Mouse (Mus musculus) hindbrain, embryonic 15.5 days (tissue): ENCODE measurements around the gene Sgms2. TPM values are rescaled to one million over a fixed set of nuclear protein-coding genes. Genes with fewer than 3 reads are reported as not detected.

Experiments used
- ATAC-seq: fragments of 200-750 bp; cut with Nextera tagmentation; 2 replicates; pipeline ENCODE4 v1.8.0; 2017; ENCODE audit warnings: low read depth, moderate number of reproducible peaks, moderate TSS enrichment; ENCODE audit not compliant: low FRiP score
- H3K27ac ChIP-seq: fragments of 300-500 bp; sonication (generic); replicated peaks from 2 replicates; pipeline ENCODE4 v1.5.1; 2015; ENCODE audit warnings: mild to moderate bottlenecking, inconsistent platforms
- H3K27me3 ChIP-seq: fragments of 300-500 bp; sonication (generic); 2 replicates; pipeline ENCODE4 v1.6.1; 2015; ENCODE audit warnings: control low read depth, inconsistent platforms
- H3K36me3 ChIP-seq: fragments of 300-500 bp; sonication (generic); 2 replicates; pipeline ENCODE4 v1.6.1; 2015; ENCODE audit warnings: control low read depth, inconsistent platforms
- H3K4me1 ChIP-seq: fragments of 300-500 bp; sonication (generic); replicated peaks from 2 replicates; pipeline ENCODE4 v1.6.1; 2015; ENCODE audit warnings: control low read depth, inconsistent platforms
- H3K4me2 ChIP-seq: fragments of 300-500 bp; sonication (generic); 2 replicates; pipeline ENCODE4 v1.6.1; 2015; ENCODE audit warnings: moderate library complexity, mild to moderate bottlenecking, inconsistent platforms
- H3K4me3 ChIP-seq: fragments of 300-500 bp; sonication (generic); 2 replicates; pipeline ENCODE4 v1.5.1; 2015; ENCODE audit warnings: mild to moderate bottlenecking, inconsistent platforms
- H3K9ac ChIP-seq: fragments of 300-500 bp; sonication (generic); 2 replicates; pipeline ENCODE4 v1.6.1; 2015; ENCODE audit warnings: inconsistent platforms
- H3K9me3 ChIP-seq: fragments of 300-500 bp; sonication (generic); 2 replicates; pipeline ENCODE4 v1.6.1; 2016; ENCODE audit warnings: control low read depth, inconsistent platforms
- WGBS: fragments of 180-500 bp; shearing (Covaris S2); methylation state at CpG from one replicate; pipeline ENCODE4 v1.1.7; 2015; 5-methylcytosine and 5-hydroxymethylcytosine counted together
- polyA plus RNA-seq: library from polyadenylated mRNA; unstranded; fragments of >200 nt; fragmentation: Nextera tagmentation; extraction: Ambion mirVana; gene quantifications from 2 replicates; pipeline ENCODE4 v1.2.1, GENCODE M21; 2015

Sgms2 gene
- polyA plus RNA-seq, 1 experiment from 2014 or later, result 2.4 TPM

DNA sequence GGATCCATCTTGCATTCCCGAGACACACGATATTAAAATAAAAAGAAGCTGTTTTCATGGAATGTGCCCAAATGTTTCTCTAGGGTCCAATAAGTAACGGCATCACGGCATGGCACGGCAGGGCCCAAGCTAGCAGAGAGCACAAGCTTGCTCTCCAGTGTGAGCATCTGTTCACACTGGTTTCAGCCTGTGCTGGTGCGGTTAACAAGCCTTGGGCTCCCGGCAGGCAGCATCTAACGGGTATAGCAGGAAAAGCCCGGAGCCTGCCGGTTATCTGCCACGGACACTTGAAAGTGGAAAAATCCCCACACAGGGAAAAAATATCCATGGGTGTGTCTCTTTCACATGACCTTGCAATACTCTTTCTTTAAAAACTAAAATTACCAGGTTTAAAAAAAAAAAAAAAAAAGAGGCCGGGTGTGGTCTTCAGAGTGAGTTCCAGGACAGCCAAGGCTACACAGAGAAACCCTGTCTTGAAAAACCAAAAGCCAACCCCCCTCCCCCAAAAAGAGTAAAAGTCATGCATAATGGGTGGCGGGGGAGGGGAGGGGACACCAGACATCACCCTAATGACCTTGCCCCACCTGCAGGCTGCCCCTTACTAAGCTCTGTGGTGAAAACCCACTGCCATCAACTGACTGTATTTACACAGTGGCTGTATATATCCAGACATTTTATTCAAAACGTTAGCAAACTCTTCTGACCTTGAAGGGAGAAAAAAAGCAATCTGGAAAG is 169.0 kb downstream of the Sgms2 start:
- H3K9ac ChIP-seq, result no peak overlapping the region
- no peak for ATAC-seq
- no peak overlapping the region for H3K4me2 ChIP-seq
- no peak overlapping the region for H3K27ac ChIP-seq
- no peaks in the 10 kb centered on the region for H3K27me3 ChIP-seq
- 66% methylated on average over 14 of the region's 14 CpGs for WGBS
- H3K4me3 ChIP-seq, result no peak overlapping the region
- no peaks in the 10 kb centered on the region for H3K36me3 ChIP-seq
- no peaks in the 10 kb centered on the region for H3K9me3 ChIP-seq
- peaks cover 5% of the 10 kb centered on the region for H3K4me1 ChIP-seq

DNA sequence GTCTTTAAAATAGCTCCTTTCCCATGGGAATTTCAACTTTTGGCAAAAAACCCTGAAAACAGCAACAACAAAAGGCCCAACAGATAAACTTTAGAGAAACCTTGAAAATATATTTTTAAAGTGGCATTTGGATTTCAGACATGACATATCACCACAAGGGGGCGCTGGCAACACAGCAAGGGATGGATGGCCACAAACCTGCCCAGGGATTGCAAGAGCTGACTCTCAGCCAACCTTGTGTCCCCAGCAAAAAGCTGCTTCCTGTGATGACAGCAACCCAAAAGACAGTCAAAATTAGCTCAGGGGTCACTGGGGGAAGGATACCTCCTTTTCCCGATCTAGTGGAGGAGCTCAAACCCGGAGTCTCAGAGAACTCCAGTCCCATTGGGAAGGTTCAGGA is 171.0 kb downstream of the Sgms2 start:
- H3K4me2 ChIP-seq, result 0 out of 2 replicates have a peak overlapping the region, but pooled peaks have one; percentile 23
- WGBS, result 9% methylated on average over 3 of the region's 3 CpGs
- ATAC-seq, result peak; percentile 56; the same call in 1 of the 2 replicates

DNA sequence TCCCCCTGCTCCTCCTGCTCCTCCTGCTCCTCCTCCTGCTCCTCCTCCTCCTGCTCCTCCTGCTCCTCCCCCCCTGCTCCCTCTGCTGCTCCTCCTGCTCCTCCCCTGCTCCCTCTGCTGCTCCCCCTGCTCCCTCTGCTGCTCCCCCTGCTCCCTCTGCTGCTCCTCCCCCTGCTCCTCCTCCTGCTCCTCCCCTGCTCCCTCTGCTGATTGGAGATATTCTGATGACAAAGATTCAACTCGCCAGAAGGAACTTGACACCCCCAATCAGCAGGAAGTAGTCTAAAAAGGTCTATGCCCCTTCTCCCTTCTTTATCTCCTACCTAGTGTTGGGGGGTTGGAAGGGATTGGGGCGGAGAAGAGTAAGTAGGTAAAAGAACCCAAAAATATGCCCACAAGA is 173.0 kb downstream of the Sgms2 start:
- Histone ChIP-seq H3K4me2 (no peak overlapping the region), H3K9me3 (no peaks in the 10 kb centered on the region), H3K4me3 (no peak overlapping the region), H3K9ac (no peak overlapping the region), H3K27ac (no peak overlapping the region), H3K36me3 (no peaks in the 10 kb centered on the region), H3K4me1 (peaks cover 5% of the 10 kb centered on the region), H3K27me3 (no peaks in the 10 kb centered on the region)
- WGBS, result 66% methylated on average over 2 of the region's 2 CpGs
- no peak for ATAC-seq

More for the DNA sequence above, 171.0 kb downstream of the Sgms2 start:
- H3K27ac ChIP-seq, result no peak overlapping the region
- H3K9ac ChIP-seq, result no peak overlapping the region
- no peaks in the 10 kb centered on the region for H3K9me3 ChIP-seq
- H3K36me3 ChIP-seq, result no peaks in the 10 kb centered on the region
- H3K4me3 ChIP-seq, result no peak overlapping the region
- H3K4me1 ChIP-seq, result peaks cover 5% of the 10 kb centered on the region
- no peaks in the 10 kb centered on the region for H3K27me3 ChIP-seq

DNA sequence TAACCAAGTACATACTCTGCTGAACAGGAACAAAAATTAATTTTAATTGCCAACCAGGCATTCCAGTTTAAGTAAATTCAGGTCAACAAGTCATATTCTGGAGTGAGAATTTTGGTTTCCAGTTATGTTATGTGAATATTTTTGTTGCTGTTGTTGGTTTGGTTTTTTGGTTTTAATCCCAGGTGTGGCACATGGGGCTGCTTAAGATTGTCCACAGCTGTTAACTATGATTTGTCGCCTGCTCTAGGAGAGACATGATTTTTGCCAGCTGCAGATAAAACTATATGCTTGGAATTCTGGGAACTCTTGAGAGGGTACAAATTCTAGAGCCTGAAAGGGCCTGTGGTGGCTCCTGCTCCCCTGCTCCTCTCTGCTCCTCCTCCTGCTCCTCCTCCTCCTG is 174.1 kb downstream of the Sgms2 start:
- 94% methylated on average over 1 of the region's 1 CpGs for WGBS
- Histone ChIP-seq H3K4me2 (no peak overlapping the region), H3K27ac (no peak overlapping the region), H3K4me3 (no peak overlapping the region), H3K36me3 (no peaks in the 10 kb centered on the region), H3K9ac (no peak overlapping the region), H3K4me1 (peaks cover 5% of the 10 kb centered on the region), H3K27me3 (no peaks in the 10 kb centered on the region), H3K9me3 (no peaks in the 10 kb centered on the region)
- ATAC-seq, result no peak

DNA sequence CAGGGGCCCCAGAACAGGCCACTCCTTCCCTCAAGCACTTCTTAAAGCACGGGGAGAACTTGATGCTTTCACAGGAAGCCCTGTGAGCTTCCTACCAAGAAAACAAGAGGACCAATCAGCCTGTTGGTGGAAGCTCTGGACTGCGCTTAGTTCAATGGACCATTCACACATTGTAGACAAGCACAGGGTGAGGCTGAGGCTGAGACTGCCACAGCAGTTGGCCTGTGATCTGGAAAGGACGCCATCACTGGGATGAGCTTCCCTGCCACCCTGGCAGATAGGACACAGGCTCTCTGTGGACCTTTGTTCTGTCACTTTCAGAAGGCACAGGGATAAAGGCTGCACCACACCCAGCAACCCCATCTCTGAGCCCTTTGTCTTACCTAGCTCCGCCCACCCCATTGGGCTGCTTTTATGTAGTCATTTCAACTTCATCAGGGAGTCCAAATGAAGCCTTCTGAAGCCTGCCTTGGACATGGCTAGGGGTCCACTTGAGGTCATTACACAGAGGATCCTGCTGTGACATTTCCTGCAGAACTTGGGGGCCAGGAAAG is 175.2 kb downstream of the Sgms2 start:
- Histone ChIP-seq H3K27me3 (no peaks in the 10 kb centered on the region), H3K9ac (no peak overlapping the region), H3K27ac (no peak overlapping the region), H3K4me1 (peaks cover 5% of the 10 kb centered on the region), H3K4me2 (no peak overlapping the region), H3K36me3 (no peaks in the 10 kb centered on the region), H3K4me3 (no peak overlapping the region), H3K9me3 (no peaks in the 10 kb centered on the region)
- WGBS, result 34% methylated on average over 4 of the region's 4 CpGs
- no peak for ATAC-seq

DNA sequence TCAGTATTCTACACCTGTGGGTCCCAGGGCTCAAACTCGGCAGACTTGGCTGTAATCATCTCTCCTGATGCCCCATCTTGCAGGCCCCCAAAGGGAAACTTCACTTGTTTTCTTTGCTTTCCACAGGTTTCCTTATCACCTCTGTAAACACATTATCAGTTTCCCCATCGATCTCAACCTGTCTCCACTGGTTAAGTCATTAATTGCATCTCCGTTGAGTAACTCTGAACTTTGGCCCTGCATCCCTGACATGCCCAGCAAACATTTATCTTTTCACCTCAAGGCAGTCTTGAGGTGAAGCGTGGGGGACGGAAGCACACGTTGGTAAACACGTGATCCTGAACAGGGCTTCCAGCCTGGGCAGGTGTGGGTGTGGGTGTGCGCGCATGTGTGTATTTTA is 178.9 kb downstream of the Sgms2 start:
- H3K4me1 ChIP-seq, result no peaks in the 10 kb centered on the region
- H3K27me3 ChIP-seq, result no peaks in the 10 kb centered on the region
- ATAC-seq, result no peak
- H3K36me3 ChIP-seq, result no peaks in the 10 kb centered on the region
- no peak overlapping the region for H3K4me3 ChIP-seq
- H3K4me2 ChIP-seq, result no peak overlapping the region
- no peaks in the 10 kb centered on the region for H3K9me3 ChIP-seq
- WGBS, result 90% methylated on average over 9 of the region's 9 CpGs
- no peak overlapping the region for H3K27ac ChIP-seq
- no peak overlapping the region for H3K9ac ChIP-seq

DNA sequence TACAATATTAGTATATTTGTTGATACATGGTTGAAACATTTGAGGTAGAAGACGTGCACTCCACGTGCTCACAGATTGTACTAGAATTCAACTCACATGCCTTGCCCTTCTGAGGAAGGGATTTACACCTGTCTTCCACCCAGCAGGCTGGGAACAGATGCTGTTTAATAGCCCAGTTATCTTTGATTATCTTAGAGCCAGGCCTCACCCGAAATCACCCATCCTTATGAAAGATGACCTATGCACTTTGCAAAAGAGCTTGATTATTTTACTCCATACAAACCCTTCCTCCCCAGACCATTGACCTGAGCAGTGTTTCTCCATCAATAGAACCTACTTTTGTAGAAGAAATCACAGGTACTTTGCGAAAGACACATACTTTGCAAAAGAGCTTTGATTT is 180.6 kb downstream of the Sgms2 start:
- no peak for ATAC-seq
- no peaks in the 10 kb centered on the region for H3K27me3 ChIP-seq
- H3K36me3 ChIP-seq, result no peaks in the 10 kb centered on the region
- no peaks in the 10 kb centered on the region for H3K4me1 ChIP-seq
- WGBS, result 91% methylated on average over 4 of the region's 4 CpGs
- no peak overlapping the region for H3K27ac ChIP-seq
- no peaks in the 10 kb centered on the region for H3K9me3 ChIP-seq
- no peak overlapping the region for H3K4me3 ChIP-seq
- no peak overlapping the region for H3K9ac ChIP-seq
- no peak overlapping the region for H3K4me2 ChIP-seq

DNA sequence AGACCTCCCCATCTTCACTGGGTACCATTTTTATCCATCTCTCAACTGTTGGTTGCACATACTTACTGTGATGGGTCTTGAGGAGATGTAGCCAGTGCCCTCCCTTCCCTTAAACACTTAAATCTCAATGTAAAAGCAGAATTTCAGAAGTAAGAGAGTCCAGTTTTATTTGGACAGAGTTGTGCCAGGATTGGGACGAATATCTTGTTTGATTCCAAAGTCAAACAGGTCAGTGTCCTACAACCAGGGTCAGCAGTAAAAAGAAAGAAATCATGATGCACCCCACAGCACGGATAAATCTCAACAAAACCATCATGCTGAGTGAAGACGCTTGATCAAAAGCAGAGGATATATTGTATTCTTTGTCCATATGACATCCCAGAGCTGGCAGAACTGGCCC is 183.4 kb downstream of the Sgms2 start:
- no peak overlapping the region for H3K9ac ChIP-seq
- H3K4me3 ChIP-seq, result no peak overlapping the region
- H3K9me3 ChIP-seq, result no peaks in the 10 kb centered on the region
- no peak overlapping the region for H3K4me2 ChIP-seq
- no peak overlapping the region for H3K27ac ChIP-seq
- no peaks in the 10 kb centered on the region for H3K4me1 ChIP-seq
- WGBS, result 86% methylated on average over 3 of the region's 3 CpGs
- H3K36me3 ChIP-seq, result no peaks in the 10 kb centered on the region
- no peaks in the 10 kb centered on the region for H3K27me3 ChIP-seq
- ATAC-seq, result no peak

DNA sequence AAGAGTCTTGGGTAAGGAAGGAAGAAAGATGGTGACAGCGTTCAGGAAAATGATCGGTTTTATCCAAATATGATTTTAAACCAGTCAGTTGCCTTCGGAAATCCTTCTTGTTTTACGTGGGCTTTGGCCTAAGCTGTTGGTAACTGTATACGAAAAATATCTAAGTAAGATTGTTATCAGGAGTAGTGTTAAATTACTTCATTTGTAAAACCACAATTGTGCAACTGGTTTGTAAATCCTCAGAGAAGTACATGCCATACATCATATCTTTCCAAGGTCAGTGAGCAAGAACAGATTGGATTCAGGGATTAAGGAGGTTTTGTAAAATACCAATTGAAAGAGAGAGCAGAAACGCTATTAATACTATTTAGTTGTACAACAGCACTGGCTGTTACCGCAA is 185.0 kb downstream of the Sgms2 start:
- 91% methylated on average over 7 of the region's 7 CpGs for WGBS
- H3K9ac ChIP-seq, result no peak overlapping the region
- H3K27me3 ChIP-seq, result no peaks in the 10 kb centered on the region
- H3K27ac ChIP-seq, result no peak overlapping the region
- no peak overlapping the region for H3K4me3 ChIP-seq
- no peaks in the 10 kb centered on the region for H3K36me3 ChIP-seq
- ATAC-seq, result no peak
- H3K4me1 ChIP-seq, result peaks cover 12% of the 10 kb centered on the region
- no peak overlapping the region for H3K4me2 ChIP-seq
- no peaks in the 10 kb centered on the region for H3K9me3 ChIP-seq

DNA sequence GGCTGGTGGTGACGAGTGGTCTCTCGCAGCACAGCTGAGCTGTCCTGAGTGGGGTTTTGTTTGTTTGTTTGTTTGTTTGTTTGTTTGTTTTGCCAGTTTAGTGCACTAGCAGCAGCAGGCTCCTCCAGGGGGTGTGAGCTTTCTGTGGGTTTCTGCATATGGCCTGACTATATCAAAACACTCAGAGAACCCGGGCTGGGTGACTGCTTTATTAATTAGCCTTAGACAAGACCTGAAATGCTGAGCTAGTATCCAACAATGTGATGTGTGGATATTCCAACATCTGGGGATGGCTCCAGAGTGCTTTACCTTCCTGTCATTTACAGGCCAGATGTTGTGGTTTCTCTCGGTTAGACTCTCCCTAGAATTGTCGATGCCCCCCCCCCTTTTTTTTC is 187.9 kb downstream of the Sgms2 start:
- H3K9me3 ChIP-seq, result no peaks in the 10 kb centered on the region
- H3K4me1 ChIP-seq, result peaks cover 13% of the 10 kb centered on the region
- ATAC-seq, result peak; percentile 27
- H3K9ac ChIP-seq, result peak overlapping the region; percentile 80; the same call in 1 of the 2 replicates
- no peaks in the 10 kb centered on the region for H3K27me3 ChIP-seq
- peak overlapping the region; percentile 66 for H3K4me3 ChIP-seq
- WGBS, result 16% methylated on average over 5 of the region's 5 CpGs
- peak overlapping the region; percentile 82; the same call in 1 of the 2 replicates for H3K27ac ChIP-seq
- H3K4me2 ChIP-seq, result peak overlapping the region; percentile 91
- H3K36me3 ChIP-seq, result no peaks in the 10 kb centered on the region

DNA sequence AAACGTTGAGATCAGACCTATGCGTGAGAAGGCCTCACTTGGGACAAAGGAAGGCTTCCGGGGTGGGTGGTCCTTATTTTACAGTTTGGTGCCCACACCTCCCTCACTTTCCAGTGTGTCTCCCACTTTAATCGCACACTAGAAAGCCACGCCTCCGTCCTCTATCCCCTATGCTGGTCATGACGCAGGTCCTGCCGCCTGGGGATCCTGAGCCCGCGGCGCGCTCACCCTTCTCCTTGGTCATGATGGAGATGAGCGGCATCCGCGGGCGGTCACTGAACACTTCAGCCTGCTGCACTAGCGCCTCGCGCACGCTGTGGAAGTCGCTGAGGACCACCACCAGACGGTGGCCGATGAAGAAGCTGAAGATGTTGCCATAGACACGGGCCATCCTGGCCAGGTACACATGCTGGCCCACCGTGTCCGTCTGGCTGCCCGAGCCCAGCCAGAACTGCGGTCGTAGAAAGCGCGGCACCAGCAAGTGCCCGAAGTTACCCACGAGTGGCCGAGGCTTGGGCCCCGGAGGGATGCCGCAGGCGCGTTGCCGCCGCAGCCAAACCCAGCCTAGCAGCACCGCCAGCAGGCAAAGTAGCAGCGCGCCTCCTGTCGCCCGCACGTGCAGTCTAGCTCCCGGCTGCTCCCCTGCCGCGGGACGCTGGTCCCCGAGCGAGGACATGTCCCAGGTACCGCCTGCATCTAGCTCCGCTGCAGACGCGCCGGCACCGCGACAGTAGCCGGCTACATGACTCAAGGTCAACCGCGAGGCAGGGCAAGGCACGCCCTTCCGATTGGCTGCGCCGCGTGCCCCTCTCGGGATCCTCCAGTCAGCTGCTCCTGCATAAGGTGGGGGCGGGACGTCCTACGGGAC is 188.5 kb downstream of the Sgms2 start, which contains the start of gene Cyp2u1:
Cyp2u1 (minus strand) TSS at position 776 of the 868 bp plus-strand sequence.
- peak within 1 kb of the TSS; percentile 80 for H3K9ac ChIP-seq
- WGBS, result under 1% methylated on average over 70 of the region's 71 CpGs

DNA sequence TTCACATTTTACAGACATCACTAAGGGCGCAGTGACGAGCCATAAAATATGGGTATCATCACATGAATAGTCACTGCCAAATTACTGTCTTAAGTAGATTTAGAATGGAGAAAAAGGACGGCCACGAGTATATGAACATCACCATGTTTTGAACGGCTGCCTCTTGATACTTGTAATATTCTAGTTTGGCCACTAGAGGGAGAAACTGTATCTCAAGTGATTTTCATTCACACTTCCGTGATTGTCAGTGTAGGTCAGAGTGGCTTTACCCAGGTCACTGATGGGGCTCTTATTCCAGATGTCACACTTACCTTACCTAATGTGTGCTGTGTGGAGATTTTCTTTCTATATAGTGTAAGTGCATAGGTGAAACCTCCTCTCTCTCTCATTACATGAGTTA is 191.3 kb downstream of the Sgms2 start:
- Histone ChIP-seq H3K9ac (no peak overlapping the region), H3K4me2 (no peak overlapping the region), H3K36me3 (no peaks in the 10 kb centered on the region), H3K4me1 (peaks cover 13% of the 10 kb centered on the region), H3K4me3 (no peak overlapping the region), H3K27ac (no peak overlapping the region), H3K9me3 (no peaks in the 10 kb centered on the region), H3K27me3 (no peaks in the 10 kb centered on the region)
- 8% methylated on average over 6 of the region's 6 CpGs for WGBS
- ATAC-seq, result no peak

More for the DNA sequence above, 188.5 kb downstream of the Sgms2 start, which contains the start of gene Cyp2u1:
- Histone ChIP-seq H3K36me3 (no peaks in the 10 kb centered on the region), H3K27ac (peak within 1 kb of the TSS; percentile 82), H3K4me2 (peak within 1 kb of the TSS; percentile 91), H3K4me1 (peaks cover 13% of the 10 kb centered on the region), H3K4me3 (peak within 1 kb of the TSS; percentile 66), H3K9me3 (no peaks in the 10 kb centered on the region), H3K27me3 (no peaks in the 10 kb centered on the region)
- peak; percentile 98 for ATAC-seq
